Mouse (Mus musculus) gastrocnemius, postnatal 4 days (tissue): ENCODE measurements around the gene Gm49450. TPM values are rescaled to one million over a fixed set of nuclear protein-coding genes. Genes with fewer than 3 reads are reported as not detected.
"Not testable (repeated sequence)": the region's sequence is repeated elsewhere in the genome, so short reads cannot be mapped to it uniquely, and the experiment has no call there.

ENCODE experiments used
- DNase-seq, 2 experiments: peaks; one replicate each; pipeline ENCODE4 v3.0.0; 2021 to 2022; ENCODE audit warnings: low spot score in 2 of 2, mixed read lengths in 2 of 2
- total RNA-seq, 2 experiments: library from RNA; stranded (reverse); gene quantifications; 2 replicates each; pipeline ENCODE4 v1.2.3; 2021

The Gm49450 gene
- total RNA-seq, 2 experiments from 2014 or later: not detected

GRCm38 (mm10) chr15:98956000-98956399, 2.6 kb upstream of the Gm49450 start:
- DNase-seq: no peak

- no peak for DNase-seq
Observed at GRCm38 (mm10) chr15:98955324-98955723, 2.0 kb upstream of the Gm49450 start.

DNA sequence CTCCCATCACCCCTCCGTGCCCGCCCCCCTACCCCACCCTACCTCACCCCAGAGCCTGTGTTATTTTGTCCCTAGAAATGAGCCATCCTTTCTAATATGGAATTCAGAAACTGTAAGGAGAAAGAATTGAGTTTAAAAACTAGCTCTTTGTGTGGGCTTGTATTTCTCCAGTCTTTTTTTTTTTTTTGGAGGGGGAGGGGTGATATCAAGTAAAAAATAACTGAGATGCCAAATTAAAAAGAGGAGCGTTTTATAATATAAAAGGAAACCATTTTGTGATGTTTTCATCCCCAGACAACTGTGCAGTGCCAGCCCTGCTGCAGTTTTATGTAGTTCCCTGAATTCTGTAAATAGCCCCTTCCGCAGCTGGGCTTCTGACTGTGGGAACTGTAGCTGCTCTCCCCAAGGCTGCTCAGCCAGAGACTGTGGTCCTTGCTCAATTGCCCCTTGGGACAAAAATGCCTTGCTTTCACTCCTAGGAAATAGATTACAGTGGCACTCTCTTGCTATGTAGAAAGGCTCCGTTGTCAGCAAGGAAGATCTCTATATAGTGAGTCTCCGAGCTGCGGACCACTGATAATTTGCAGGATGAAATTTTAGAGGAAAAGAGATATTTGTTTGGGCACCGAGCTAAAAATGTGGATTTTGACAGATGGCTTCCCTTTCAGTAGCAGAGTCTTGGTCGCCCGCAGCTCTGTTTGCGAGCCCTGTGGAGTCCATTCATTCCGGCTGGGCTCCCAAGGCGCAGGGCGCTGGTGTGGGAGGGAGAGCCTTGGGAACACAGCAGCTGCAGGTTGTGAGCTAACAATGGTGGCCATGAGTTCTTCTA, 1.3 kb upstream of the Gm49450 start:
- no peak for DNase-seq

GRCm38 (mm10) chr15:98952751-98953400, 475 bp downstream of the Gm49450 start:
- peak; percentile 54 to 77 for DNase-seq

DNA sequence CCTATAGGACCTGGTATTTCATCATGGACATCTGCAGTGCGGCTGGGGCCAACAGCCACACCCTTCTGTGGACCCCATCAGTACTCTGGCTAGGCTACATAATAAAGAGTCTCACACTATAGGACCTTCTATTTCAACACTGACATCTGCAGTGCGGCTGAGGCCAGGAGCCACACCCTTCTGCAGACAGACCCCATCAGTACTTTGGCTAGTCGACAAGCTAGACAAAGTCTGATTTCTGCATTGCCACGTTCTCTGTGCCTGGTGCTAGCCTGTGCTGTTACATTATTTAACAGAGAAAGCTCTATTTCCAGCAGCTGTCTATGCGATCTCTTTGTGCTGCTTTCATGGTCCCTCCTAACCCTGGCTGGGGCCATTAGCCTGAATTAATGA, 1.3 kb downstream of the Gm49450 start:
- DNase-seq: no peak

- DNase-seq: not testable (repeated sequence)
Observed at GRCm38 (mm10) chr15:98951122-98952062, 2.0 kb downstream of the Gm49450 start.

DNA sequence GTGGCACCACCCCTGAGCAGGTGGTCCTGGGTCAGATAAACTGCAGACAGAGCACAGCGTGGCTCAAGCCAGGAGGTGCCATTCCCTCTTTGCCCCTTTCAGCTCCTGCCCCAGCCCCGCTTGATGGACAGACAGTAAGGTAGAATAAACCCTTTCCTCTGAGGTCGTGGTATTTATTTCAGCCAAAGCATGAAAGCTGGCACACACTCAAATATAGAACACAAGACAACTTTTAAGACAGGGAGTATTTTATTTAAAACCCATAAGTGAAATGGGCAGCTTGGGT, 3.8 kb downstream of the Gm49450 start:
- DNase-seq: no peak

DNA sequence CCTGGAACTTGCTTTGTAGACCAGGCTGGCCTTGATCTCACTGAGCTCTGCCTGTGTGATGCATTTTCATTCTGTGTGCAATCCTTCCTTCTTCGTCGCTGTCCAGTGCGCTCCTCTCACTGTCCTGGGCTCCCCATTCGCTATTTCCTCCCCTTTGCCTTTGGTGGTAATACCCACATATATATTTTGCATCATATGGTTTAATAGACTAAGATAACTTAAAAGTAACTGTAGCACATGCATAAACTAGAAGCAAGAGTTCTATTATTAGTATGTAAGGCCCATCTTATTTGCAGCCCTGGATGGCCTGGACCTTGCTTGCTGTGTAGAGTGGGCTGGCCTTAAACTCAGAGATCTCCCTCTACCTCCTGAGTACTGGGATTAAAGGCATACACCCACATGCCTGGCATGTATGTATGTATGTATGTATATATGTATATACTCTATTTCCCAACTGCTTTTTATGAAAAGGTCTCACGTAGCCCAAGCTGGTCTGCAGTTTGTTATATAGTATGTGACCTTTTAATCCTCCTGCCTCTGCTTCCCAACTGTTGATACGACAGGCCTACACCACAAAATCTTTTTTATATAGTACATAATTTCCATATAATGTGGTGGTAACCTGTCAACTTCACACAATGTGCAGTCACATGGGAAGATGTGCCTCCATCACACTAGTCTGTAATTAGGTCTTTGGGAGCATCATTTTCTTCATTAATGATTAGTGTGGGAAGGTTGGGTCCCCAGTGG, 4.3 kb downstream of the Gm49450 start:
- no peak for DNase-seq

DNA sequence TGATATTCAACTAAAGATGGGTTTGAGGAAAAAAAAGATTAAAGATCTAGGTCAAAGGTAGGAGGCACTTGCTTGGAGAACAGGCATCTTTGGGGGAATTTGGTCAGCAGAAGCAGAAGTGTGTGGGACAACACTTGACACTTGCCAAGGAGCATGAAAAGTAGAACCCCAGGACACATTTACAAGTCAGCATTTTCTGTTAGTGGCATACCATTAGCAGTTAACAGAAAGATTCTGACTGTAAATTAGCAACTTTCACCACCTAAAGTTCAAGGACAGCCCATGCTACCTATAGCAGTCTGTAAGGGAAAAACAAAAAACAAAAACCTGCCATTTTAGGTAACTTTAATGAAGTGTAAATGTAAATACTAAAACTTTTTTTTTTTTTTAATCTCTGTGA, 5.0 kb downstream of the Gm49450 start:
- no peak for DNase-seq

DNA sequence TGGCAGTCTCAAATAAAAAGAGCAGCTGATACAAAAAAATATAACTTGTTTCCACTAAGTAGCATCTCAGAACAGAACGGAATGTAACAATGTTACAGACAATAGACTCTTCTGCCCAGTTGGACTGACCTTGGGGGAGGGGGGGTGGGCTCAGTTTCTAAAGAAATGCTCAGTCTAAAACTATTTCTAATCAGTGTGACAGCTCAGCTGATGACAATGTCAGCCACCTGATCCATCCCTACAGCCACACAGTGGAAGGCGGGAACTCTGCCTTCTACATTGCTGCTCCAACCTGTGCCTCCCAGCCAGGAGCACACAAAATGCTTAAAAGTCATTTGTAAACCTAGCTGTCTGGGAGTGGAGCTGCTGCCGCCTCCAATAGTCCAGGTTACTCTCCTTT, 5.5 kb downstream of the Gm49450 start:
- DNase-seq: no peak

- DNase-seq: no peak
Observed at GRCm38 (mm10) chr15:98943133-98943532, 10.2 kb downstream of the Gm49450 start.

- DNase-seq: no peak
Observed at GRCm38 (mm10) chr15:98942081-98942480, 11.3 kb downstream of the Gm49450 start.

GRCm38 (mm10) chr15:98941539-98941938, 11.8 kb downstream of the Gm49450 start:
- no peak for DNase-seq

- no peak for DNase-seq
Observed at GRCm38 (mm10) chr15:98940816-98941215, 12.5 kb downstream of the Gm49450 start.

DNA sequence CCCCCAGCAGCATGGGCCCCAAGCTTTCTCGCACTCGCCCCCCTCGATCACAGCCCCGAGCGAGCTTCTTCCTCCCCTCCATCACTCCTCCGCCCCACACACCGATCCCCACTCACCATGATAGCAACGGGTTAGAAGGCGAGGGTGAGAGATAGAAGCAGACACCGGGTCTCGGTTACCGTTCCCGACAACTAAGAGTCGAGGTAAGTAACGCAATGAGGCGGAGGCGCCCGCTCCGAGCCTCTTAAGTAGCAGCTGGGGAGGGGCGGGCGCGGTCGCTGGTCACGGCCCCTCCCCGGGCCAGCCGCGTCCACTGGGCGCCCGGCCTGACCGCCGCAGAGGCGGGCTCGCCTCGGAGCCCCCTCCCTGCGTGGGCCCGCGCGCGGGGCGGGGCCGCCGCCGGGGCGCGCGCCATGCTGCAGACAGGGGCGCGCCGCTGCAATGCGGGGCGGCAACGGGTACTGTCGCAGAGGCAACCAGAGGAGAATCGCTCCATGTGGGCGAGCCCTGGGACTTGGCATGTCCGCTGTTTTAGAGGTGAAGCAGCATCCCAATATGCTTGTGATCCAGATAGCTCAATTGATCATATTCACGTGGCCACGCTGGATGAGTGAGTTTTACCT, 19.0 kb downstream of the Gm49450 start, which contains the start of gene Tuba1b:
Gene Tuba1b, minus strand, starts transcription at position 349 of the 623 bp plus-strand sequence.
- peak; percentile 90 to 94 for DNase-seq

DNA sequence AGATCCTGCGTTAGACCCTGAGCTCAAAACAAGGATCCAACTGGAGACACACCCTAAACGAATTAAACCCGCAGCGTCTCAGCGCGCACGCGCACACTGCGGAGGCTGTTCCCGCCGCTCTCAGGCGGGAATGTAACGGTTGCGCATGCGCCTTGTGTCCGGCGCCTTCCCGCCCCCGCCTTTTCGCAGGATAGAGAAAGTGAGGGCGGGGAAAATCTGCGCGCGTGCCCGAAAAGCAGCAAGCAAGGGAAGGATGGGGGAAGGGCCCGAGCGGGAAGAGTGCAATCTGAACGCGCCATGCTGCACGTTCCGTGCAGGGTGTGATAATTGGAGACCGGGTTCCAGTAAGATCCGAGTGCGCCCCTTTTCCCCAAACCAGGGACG, 19.5 kb downstream of the Gm49450 start:
- DNase-seq: peak; percentile 93 to 97

GRCm38 (mm10) chr15:98933004-98933671, 20.2 kb downstream of the Gm49450 start:
- not testable (repeated sequence) for DNase-seq

DNA sequence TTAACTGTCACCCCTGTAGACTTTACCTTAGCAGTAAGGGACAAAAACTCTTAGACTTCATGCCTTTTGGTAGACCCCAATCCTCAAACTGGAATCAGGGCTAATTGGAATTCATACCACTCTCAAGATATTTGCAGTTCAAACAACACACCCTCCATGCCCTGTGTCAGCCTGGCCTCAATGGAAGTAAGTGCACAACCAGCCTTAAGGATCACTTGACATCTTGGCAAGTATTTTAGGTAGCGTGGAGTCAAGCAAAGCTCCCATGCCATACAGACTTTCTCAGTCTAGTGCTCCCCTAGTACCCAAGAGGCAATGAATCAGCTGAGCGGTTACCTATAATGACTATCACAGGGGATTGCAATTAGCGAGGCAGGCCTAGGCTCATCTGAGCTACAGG, 22.4 kb downstream of the Gm49450 start:
- DNase-seq: no peak

GRCm38 (mm10) chr15:98930017-98930734, 23.2 kb downstream of the Gm49450 start:
- DNase-seq: no peak
